Mouse (Mus musculus) megakaryocyte-erythroid progenitor cell, adult 5-6 weeks (primary cell): ENCODE measurements around the gene Taf8. TPM values are rescaled to one million over a fixed set of nuclear protein-coding genes. Genes with fewer than 3 reads are reported as not detected.
"Not testable (repeated sequence)": the region's sequence is repeated elsewhere in the genome, so short reads cannot be mapped to it uniquely, and the experiment has no call there.

ENCODE experiments used
- ATAC-seq: replicated peaks from 2 replicates; pipeline ENCODE4 v1.8.0; 2016; ENCODE audit warnings: mild to moderate bottlenecking, inconsistent platforms; ENCODE audit not compliant: severe bottlenecking, poor library complexity, low FRiP score, low TSS enrichment
- total RNA-seq, 2 experiments: library from RNA; stranded (forward) in 1 of 2; stranded (reverse) in 1 of 2; fragments of 200-1000, 215-1000 nt in 1 of 2; fragments of >200 nt in 1 of 2; fragmentation: Nextera tagmentation in 1 of 2; gene quantifications; 2 replicates each; pipeline ENCODE4 v1.2.3; 2014 to 2017

Gene Taf8
- total RNA-seq, 2 experiments from 2014 or later: 30.5 to 30.6 TPM

DNA sequence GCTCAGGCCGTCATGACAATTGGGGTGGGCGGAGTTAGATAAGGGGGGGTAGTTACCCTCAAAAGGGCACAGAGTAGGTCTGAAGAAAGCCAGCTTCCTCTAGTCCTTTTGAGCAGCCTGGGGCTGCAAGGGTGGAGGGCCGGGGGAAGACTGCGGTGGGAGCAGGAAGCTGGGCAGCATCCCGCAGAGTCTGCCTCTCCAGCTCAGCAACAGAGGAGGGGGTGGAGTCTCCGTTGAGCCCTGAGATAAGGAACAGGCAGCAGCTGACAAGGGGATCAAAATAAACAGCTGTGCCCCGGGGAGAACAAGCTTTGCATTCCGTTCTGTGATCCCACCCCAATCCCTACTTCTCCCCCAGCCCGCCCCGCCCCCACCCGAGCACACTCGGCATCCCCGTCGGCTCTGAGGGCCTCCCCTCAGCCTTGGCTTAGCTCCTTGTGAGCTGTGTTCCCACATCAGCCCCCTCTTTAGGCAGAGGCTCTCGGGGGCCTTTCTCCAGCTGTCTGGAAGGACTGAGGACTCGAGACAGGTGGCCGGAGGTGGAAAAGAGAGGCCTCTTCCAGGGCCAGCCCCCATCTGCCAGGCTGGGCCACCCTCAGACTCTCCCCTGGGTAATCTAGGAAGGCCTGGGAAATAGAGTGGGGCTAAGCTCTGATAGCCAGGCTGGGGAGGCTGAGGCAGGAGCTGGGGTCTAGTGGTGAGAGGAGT lies 19.6 kb upstream of the Taf8 start:
- ATAC-seq: peak; percentile 80

GRCm38 (mm10) chr17:47518205-47518604 lies 16.1 kb upstream of the Taf8 start:
- ATAC-seq: no peak

DNA sequence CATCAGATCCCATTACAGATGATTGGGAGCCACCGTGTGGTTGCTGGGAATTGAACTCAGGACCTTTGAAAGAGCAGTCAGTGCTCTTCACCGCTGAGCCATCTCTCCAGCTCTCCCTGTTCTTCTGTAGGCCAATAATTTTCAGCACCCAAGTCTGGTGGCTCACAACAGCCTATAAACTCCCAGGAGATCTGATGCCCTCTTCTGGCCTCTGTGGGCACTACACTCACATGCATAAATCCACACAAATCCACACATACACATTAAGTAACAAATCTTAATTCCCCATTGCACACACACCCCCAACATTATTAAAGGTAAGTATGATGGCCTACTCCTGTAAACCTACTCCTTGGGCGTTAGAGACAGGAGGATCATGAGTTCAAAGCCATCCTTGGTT lies 14.1 kb upstream of the Taf8 start:
- no peak for ATAC-seq

- ATAC-seq: no peak
Observed at GRCm38 (mm10) chr17:47515180-47515844, 13.2 kb upstream of the Taf8 start.

DNA sequence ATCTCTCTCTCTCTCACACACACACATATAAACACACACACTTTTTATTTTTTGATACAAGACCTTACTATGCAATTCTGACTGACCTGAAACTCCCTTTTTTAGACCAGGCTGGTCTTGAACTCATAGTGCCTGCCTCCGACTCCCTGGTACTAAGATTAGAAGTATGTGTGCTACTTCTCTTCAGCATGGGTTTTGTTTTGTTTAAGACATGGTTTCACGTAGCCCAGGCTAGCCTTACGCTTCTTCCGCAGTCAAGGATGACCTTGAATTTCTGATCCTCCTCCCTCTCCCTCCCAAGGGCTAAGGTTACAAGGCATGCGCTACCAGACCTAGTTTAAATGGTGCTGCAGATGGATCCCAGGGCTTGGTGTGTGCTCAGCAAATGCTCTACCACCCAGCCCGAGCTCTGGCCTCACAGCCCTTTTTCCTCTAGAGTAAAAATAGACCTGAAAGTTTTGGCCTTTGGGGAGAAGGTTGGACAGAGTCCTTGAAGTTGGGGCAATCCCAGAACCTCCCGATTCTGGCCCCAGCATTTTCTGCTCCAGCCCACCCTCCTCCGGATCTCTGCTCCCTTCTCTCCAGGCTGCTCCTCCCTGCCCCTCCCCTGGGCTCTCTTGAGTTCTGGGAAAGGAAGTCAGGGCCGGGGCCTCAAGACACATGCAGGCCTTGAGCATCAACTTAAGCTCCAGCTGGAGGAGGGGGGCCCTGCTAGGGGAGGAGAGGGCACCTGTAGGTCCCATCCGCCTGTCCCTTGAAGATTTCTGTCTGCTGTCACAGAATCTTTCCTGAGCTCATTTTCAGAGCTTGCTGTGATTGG lies 11.1 kb upstream of the Taf8 start:
- ATAC-seq: no peak

- ATAC-seq: peak; percentile 89
Observed at GRCm38 (mm10) chr17:47511111-47512020, 9.3 kb upstream of the Taf8 start.

DNA sequence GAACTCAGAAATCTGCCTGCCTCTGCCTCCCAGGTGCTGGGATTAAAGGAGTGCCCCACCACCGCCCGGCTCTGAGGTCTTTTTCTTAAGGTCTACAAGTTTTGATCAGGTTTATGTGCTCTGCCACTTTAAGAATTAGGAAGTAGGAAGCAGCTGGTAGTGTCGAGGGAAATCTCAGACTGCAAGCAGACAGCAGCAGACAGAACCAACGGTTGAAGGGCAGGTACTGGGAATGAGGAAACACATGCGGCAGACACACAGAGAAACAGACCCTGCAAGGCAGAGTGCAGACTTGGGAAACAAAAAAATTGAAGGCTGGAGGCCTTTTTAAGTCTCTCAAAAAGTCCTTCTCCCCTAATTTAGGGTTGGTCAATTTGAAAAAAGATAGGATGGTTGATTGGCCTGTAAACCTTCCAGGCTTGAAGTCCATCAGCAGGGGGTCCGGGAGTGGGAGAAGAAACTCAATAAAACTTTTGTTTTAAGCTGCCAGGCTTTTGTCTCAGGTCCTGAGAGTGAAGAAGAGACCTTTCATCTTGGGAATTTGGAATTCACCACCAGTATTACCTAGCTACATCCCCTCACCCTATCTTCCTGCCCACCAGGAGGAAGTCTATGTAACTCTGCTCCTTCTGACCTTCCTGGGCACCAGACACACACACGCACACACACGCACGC lies 7.1 kb upstream of the Taf8 start:
- no peak for ATAC-seq

- peak; percentile 52 for ATAC-seq
Observed at GRCm38 (mm10) chr17:47508012-47508608, 6.0 kb upstream of the Taf8 start.

DNA sequence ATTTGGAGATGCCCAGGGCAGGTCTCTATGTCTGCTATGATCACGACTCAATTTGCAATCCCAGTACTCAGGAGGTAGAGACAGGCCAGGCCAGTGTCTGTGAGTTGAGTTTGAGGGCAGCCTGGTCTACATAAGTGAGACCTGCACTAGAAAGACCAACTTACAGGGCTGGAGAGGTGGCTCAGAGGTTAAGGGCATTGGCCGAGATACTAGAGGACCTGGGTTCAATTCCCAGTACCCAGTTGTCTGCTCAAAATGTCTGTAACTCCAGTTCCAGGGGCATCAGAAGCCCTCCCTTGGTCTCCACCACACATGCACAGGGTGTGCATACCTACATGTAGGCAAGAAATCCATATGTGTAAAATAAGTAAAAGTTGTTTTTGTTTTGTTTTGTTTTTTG lies 5.4 kb upstream of the Taf8 start:
- no peak for ATAC-seq

- ATAC-seq: no peak
Observed at GRCm38 (mm10) chr17:47506697-47507096, 4.6 kb upstream of the Taf8 start.

DNA sequence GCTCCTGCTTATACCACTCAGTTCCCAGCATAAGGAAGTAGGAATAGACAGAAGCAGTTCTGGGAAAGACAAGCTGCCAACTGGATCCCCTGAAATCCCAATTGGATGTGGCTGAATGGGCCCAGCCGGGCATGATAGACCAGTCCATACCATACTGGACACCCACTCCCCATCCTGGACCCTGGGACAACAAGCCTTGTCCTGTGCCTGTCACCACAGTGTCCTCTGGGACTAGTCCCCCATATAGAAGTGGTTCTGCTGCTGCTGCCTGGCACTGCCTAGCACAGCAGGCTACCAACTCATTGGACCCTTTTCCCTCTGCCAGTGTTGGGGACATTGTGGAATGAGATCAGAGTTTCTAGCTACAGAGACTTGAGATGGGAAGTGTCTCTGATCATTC lies 4.0 kb upstream of the Taf8 start:
- ATAC-seq: no peak

DNA sequence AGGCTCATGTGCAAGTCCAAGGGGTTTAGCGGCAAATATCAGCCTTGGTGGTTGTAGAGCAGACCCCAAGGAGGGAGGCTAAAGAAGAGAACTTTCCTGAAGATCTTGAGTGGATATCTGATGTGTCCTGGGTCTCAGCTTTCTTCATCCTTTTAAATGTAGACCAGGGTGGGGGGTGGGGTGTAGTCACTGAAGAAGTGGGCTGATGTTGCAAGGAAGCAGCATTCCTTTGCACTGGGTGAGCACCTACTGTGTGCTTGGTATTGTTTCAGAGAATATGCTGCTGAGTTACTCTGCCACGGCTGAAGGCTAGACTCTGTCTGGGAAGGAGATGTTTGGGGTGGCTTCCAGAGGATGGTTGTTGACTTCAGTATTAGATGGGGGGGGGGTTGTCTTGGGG lies 3.5 kb upstream of the Taf8 start:
- no peak for ATAC-seq

GRCm38 (mm10) chr17:47504941-47505346 lies 2.9 kb upstream of the Taf8 start, which contains the start of gene Ccnd3:
TSS of gene Ccnd3 (plus strand) at chr17:47505051.
- peak; percentile 46 for ATAC-seq

DNA sequence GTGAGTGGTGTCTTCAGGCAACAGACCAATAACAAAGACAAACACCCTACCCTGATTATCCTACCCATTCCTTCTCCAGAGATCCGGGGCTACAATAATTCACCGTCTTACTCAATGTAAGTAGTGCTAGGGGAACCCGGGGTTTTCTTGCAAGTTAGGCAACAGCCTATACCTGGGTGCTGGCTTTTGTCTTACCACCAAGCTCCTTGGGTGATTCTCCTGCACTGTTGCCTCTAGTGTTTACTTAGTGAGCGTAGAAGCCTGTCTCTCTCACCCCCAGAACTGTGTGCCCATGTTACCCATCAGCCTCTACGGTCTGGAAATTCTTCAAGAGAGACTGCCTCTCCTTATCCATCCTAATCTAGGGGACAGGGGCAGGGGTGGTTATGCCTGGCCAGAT lies 2.1 kb upstream of the Taf8 start:
- no peak for ATAC-seq

DNA sequence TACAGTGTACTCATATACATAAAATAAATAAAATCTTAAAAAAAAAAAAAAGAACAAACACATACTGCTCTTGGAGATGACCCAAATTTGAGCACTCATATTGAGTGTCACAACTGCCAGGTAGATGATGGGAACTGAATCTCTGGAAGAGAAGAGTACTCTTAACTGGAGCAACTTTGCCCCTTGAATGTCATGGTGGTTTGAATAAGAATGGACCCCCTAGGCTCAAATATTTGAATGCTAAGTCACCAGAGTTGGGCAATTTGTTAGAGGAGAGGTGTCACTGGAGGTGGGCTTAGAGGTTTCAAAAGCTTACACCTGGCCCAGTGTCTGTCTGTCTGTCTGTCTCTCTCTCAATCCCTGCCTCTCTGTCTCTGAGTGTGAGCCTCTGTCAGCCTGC lies 1.6 kb upstream of the Taf8 start:
- ATAC-seq: no peak

DNA sequence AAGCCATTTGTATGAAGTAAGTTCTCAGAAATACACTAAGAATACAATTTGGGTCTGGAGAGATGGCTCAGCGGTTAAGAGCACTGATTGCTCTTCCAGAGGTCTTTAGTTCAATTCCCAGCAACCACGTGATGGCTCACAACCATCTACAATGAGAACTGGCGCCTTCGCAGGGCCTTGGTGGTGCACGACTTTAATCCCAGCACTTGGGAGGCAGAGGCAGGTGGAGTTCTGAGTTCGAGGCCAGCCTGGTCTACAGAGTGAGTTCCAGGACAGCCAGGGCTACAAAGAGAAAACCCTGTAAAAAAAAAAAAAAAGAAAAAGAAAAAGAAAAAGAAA lies 584 bp upstream of the Taf8 start:
- ATAC-seq: not testable (repeated sequence)

DNA sequence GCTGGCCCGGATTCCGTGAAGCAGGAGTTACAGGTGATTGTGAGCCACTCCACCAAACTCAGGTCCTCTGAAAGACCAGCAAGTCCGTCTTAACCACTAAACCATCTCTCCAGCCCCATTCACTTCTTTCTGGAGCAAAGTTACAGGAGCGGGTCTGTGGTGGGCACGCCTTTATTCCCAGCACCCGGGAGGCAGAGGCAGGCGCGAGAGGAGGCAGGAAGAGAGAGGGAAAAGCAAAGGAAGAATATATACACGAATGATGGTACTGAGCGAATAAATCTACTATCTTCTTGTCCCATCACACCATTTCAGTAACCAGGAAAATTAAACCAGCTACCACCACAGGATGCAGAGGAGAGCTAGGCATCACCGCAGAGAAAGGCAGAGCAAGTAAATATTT lies 561 bp downstream of the Taf8 start:
- ATAC-seq: no peak

GRCm38 (mm10) chr17:47494132-47494531 lies 8.0 kb downstream of the Taf8 start:
- no peak for ATAC-seq

- ATAC-seq: no peak
Observed at GRCm38 (mm10) chr17:47493653-47494052, 8.4 kb downstream of the Taf8 start.
